ENCODE assay signal across 10 mouse cellular contexts in genomic region chr6:89614596-89615372, GRCm38 (mm10). TPM values are rescaled to one million over a fixed set of nuclear protein-coding genes. Genes with fewer than 3 reads are reported as not detected.
DNase-seq lines count a peak whose midpoint lies in the region; ATAC-seq lines count a peak whose summit lies in the region.
"Had no signal": no experiment of that assay in that cellular context is flagged by ENCODE, and none has a peak within 500 bp of the region (broad histone marks: within the 10 kb centered on the region; RNA-seq: fewer than 3 reads in every experiment).

No protein-coding gene starts in this region.

- no peaks in the 10 kb centered on the region for H3K36me3 ChIP-seq in forebrain, embryonic 10.5 days (replicated peaks)
- H3K36me3 ChIP-seq in forebrain, embryonic 11.5 days (ENCODE audit: control insufficient read depth, insufficient read depth, low read length): no peaks in the 10 kb centered on the region
- no peaks in the 10 kb centered on the region for H3K36me3 ChIP-seq in hindbrain, embryonic 12.5 days
- no peaks in the 10 kb centered on the region for H3K36me3 ChIP-seq in neural tube, embryonic 13.5 days

- no peak for ATAC-seq in forebrain, embryonic 11.5 days (replicated peaks; ENCODE audit: low FRiP score)
- no peak for ATAC-seq in hindbrain, embryonic 12.5 days (ENCODE audit: low FRiP score)
- ATAC-seq in neural tube, embryonic 13.5 days (ENCODE audit: low read depth): peak; percentile 13; the same call in 1 of the 2 replicates
- ATAC-seq: Patski had no signal

- WGBS in forebrain, embryonic 10.5 days: 86% methylated on average over 7 of the region's 7 CpGs
- WGBS in forebrain, embryonic 11.5 days: 80% methylated on average over 7 of the region's 7 CpGs
- WGBS in hindbrain, embryonic 12.5 days: 76% methylated on average over 7 of the region's 7 CpGs
- 76% methylated on average over 7 of the region's 7 CpGs for whole genome bisulfite sequencing in neural tube, embryonic 13.5 days

- H3K9ac ChIP-seq in forebrain, embryonic 11.5 days (ENCODE audit: low read length): no peak overlapping the region
- H3K9ac ChIP-seq in hindbrain, embryonic 12.5 days: no peak overlapping the region
- peak overlapping the region; percentile 62; the same call in 1 of the 2 replicates for H3K9ac ChIP-seq in neural tube, embryonic 13.5 days

- H3K4me2 ChIP-seq in forebrain, embryonic 11.5 days (ENCODE audit: low read depth, low read length, severe bottlenecking): no peak overlapping the region
- H3K4me2 ChIP-seq in hindbrain, embryonic 12.5 days (replicated peaks): no peak overlapping the region
- H3K4me2 ChIP-seq in neural tube, embryonic 13.5 days: no peak overlapping the region

- DNase-seq in forebrain, embryonic 10.5 days (ENCODE audit: extremely low spot score, low spot score): no peak
- DNase-seq in forebrain, embryonic 11.5 days (ENCODE audit: low spot score): no peak
- DNase-seq in kidney, postnatal 25 days: peak; percentile 79 to 85
- DNase-seq in gastrocnemius, postnatal 4 days (ENCODE audit: low spot score in 2 of 2): no peak
- DNase-seq in frontal cortex, postnatal 14 days (ENCODE audit: low spot score in 2 of 2): no peak
- DNase-seq in right cerebral cortex, postnatal 4 days: no peak
- DNase-seq: lung, postnatal 14 days had no signal

- no peaks in the 10 kb centered on the region for H3K9me3 ChIP-seq in forebrain, embryonic 10.5 days
- H3K9me3 ChIP-seq in forebrain, embryonic 11.5 days (ENCODE audit: control insufficient read depth, low read length): no peaks in the 10 kb centered on the region
- no peaks in the 10 kb centered on the region for H3K9me3 ChIP-seq in hindbrain, embryonic 12.5 days (replicated peaks)
- H3K9me3 ChIP-seq in neural tube, embryonic 13.5 days: no peaks in the 10 kb centered on the region

- H3K4me1 ChIP-seq in forebrain, embryonic 10.5 days: peaks cover 32% of the 10 kb centered on the region
- peaks cover 6% of the 10 kb centered on the region; the same call in 1 of the 2 replicates for H3K4me1 ChIP-seq in forebrain, embryonic 11.5 days (replicated peaks; ENCODE audit: control insufficient read depth, insufficient read depth, low read length)
- H3K4me1 ChIP-seq in hindbrain, embryonic 12.5 days: peaks cover 26% of the 10 kb centered on the region
- peaks cover 30% of the 10 kb centered on the region for H3K4me1 ChIP-seq in neural tube, embryonic 13.5 days (replicated peaks)

- no peak overlapping the region for H3K4me3 ChIP-seq in forebrain, embryonic 10.5 days
- H3K4me3 ChIP-seq in forebrain, embryonic 11.5 days (ENCODE audit: low read depth, low read length): no peak overlapping the region
- no peak overlapping the region for H3K4me3 ChIP-seq in hindbrain, embryonic 12.5 days
- H3K4me3 ChIP-seq in neural tube, embryonic 13.5 days: no peak overlapping the region

- H3K27ac ChIP-seq in forebrain, embryonic 10.5 days: peak overlapping the region; percentile 80
- H3K27ac ChIP-seq in forebrain, embryonic 11.5 days (ENCODE audit: low read depth, low read length): no peak overlapping the region
- H3K27ac ChIP-seq in hindbrain, embryonic 12.5 days: peak overlapping the region; percentile 95
- peak overlapping the region; percentile 96 for H3K27ac ChIP-seq in neural tube, embryonic 13.5 days (replicated peaks)

- H3K27me3 ChIP-seq in forebrain, embryonic 10.5 days (ENCODE audit: poor library complexity, severe bottlenecking): no peaks in the 10 kb centered on the region
- no peaks in the 10 kb centered on the region for H3K27me3 ChIP-seq in forebrain, embryonic 11.5 days (ENCODE audit: control insufficient read depth, insufficient read depth, low read length)
- H3K27me3 ChIP-seq in hindbrain, embryonic 12.5 days: no peaks in the 10 kb centered on the region
- H3K27me3 ChIP-seq in neural tube, embryonic 13.5 days: no peaks in the 10 kb centered on the region

RNA-seq across cellular contexts. Expression of gene Chchd6, which starts 19.3 kb away (rescaled TPM):
- polyA plus RNA-seq in forebrain, embryonic 10.5 days (2016; fragmentation: Nextera tagmentation; extraction: Ambion mirVana): 89.8 and 91.3 TPM in 2 replicates
- 93.7 and 98.9 TPM in 2 replicates for polyA plus RNA-seq in forebrain, embryonic 11.5 days (2014; fragmentation: Nextera tagmentation; extraction: Ambion mirVana)
- polyA plus RNA-seq in hindbrain, embryonic 12.5 days (2016; fragmentation: Nextera tagmentation; extraction: Ambion mirVana): 73.1 and 82.4 TPM in 2 replicates
- 109 and 115 TPM in 2 replicates for polyA plus RNA-seq in neural tube, embryonic 13.5 days (2015; fragmentation: Nextera tagmentation; extraction: Ambion mirVana)
- total RNA-seq in gastrocnemius, postnatal 4 days (2021): 10 to 100 TPM in 1 of 2 experiments, 1 to 10 TPM in 1; 9.1 to 11.4 TPM

RNA-seq across cellular contexts. Expression of gene Txnrd3, which starts 29.0 kb away (rescaled TPM):
- polyA plus RNA-seq in forebrain, embryonic 10.5 days (2016; fragmentation: Nextera tagmentation; extraction: Ambion mirVana): 8.1 and 8.9 TPM in 2 replicates
- 8.6 and 9.9 TPM in 2 replicates for polyA plus RNA-seq in forebrain, embryonic 11.5 days (2014; fragmentation: Nextera tagmentation; extraction: Ambion mirVana)
- 15.5 and 16.3 TPM in 2 replicates for polyA plus RNA-seq in hindbrain, embryonic 12.5 days (2016; fragmentation: Nextera tagmentation; extraction: Ambion mirVana)
- 10.1 and 10.6 TPM in 2 replicates for polyA plus RNA-seq in neural tube, embryonic 13.5 days (2015; fragmentation: Nextera tagmentation; extraction: Ambion mirVana)
- total RNA-seq in gastrocnemius, postnatal 4 days (2021): 1 to 10 TPM; 8.3 to 9.6 TPM

Comparison
In these comparisons a context has a peak if more than half of its experiments do, and no peak if none do; other contexts are left out.
1. DNase-seq: peak in kidney, postnatal 25 days (2 of 2); none in forebrain, embryonic 10.5 days (single experiment), forebrain, embryonic 11.5 days (single experiment), gastrocnemius, postnatal 4 days (0 of 2), frontal cortex, postnatal 14 days (0 of 2) and right cerebral cortex, postnatal 4 days (single experiment).